Mouse (Mus musculus) brain, embryonic 18.5 days (tissue): ENCODE data around the gene Esyt1.
A peak's percentile ranks its signal among the peaks of the same experiment; 100 is the strongest.
"Not testable (repeated sequence)": the region's sequence is repeated elsewhere in the genome, so short reads cannot be mapped to it uniquely, and the experiment has no call there.

ENCODE experiments used
- DNase-seq: peaks from one replicate; pipeline ENCODE4 v3.0.0-alpha.2; 2012; ENCODE audit warnings: low read depth, low spot score

The Esyt1 gene

GRCm38 (mm10) chr10:128525671-128526308 lies at the start of gene Esyt1:
Gene Esyt1 (minus strand): TSS chr10:128525871.
- peak; percentile 90 for DNase-seq

- DNase-seq = no peak
These were observed 49.4 kb upstream of the Esyt1 start for GRCm38 (mm10) chr10:128575063-128575462.

- peak; percentile 98 for DNase-seq
These were observed 40.3 kb upstream of the Esyt1 start, which contains the start of gene Pa2g4 for GRCm38 (mm10) chr10:128565788-128566531. Gene Pa2g4 (minus strand): TSS chr10:128565987.

GRCm38 (mm10) chr10:128565206-128565787 lies 39.6 kb upstream of the Esyt1 start:
- no peak for DNase-seq

GRCm38 (mm10) chr10:128563544-128563943 lies 37.9 kb upstream of the Esyt1 start:
- DNase-seq = no peak

- DNase-seq = no peak
These were observed 31.3 kb upstream of the Esyt1 start for GRCm38 (mm10) chr10:128556963-128557362.

- no peak for DNase-seq
These were observed 30.6 kb upstream of the Esyt1 start for GRCm38 (mm10) chr10:128556286-128556685.

GRCm38 (mm10) chr10:128555567-128555966 lies 29.9 kb upstream of the Esyt1 start:
- not testable (repeated sequence) for DNase-seq

GRCm38 (mm10) chr10:128550144-128550823 lies 24.6 kb upstream of the Esyt1 start:
- DNase-seq = not testable (repeated sequence)

- DNase-seq = not testable (repeated sequence)
These were observed 24.0 kb upstream of the Esyt1 start for GRCm38 (mm10) chr10:128549682-128550057.

- peak; percentile 94 for DNase-seq
These were observed 23.4 kb upstream of the Esyt1 start, which contains the start of gene Rpl41 for GRCm38 (mm10) chr10:128548947-128549681. Gene Rpl41 (minus strand): TSS chr10:128549305.

- not testable (repeated sequence) for DNase-seq
These were observed 22.6 kb upstream of the Esyt1 start for GRCm38 (mm10) chr10:128548051-128548791.

- DNase-seq = peak; percentile 97
These were observed 21.8 kb upstream of the Esyt1 start, which contains the start of gene Zc3h10 for GRCm38 (mm10) chr10:128547361-128548032. Gene Zc3h10 (minus strand): TSS chr10:128547774.

GRCm38 (mm10) chr10:128546787-128547186 lies 21.1 kb upstream of the Esyt1 start:
- DNase-seq = no peak

GRCm38 (mm10) chr10:128546361-128546760 lies 20.7 kb upstream of the Esyt1 start:
- no peak for DNase-seq

- DNase-seq = no peak
These were observed 19.9 kb upstream of the Esyt1 start for GRCm38 (mm10) chr10:128545570-128545898.

- no peak for DNase-seq
These were observed 19.3 kb upstream of the Esyt1 start for GRCm38 (mm10) chr10:128544674-128545569.

GRCm38 (mm10) chr10:128544151-128544657 lies 18.5 kb upstream of the Esyt1 start:
- no peak for DNase-seq

- no peak for DNase-seq
These were observed 17.4 kb upstream of the Esyt1 start for GRCm38 (mm10) chr10:128543100-128543499.
